Mouse (Mus musculus): ENCODE measurements around the gene Srebf2. TPM values are rescaled to one million over a fixed set of nuclear protein-coding genes. Genes with fewer than 3 reads are reported as not detected.
"Not testable (repeated sequence)": the region's sequence is repeated elsewhere in the genome, so short reads cannot be mapped to it uniquely, and the experiment has no call there.

The Srebf2 gene
- polyA plus RNA-seq (2012; rRNA removed), result 144 and 240 TPM in 2 replicates

DNA sequence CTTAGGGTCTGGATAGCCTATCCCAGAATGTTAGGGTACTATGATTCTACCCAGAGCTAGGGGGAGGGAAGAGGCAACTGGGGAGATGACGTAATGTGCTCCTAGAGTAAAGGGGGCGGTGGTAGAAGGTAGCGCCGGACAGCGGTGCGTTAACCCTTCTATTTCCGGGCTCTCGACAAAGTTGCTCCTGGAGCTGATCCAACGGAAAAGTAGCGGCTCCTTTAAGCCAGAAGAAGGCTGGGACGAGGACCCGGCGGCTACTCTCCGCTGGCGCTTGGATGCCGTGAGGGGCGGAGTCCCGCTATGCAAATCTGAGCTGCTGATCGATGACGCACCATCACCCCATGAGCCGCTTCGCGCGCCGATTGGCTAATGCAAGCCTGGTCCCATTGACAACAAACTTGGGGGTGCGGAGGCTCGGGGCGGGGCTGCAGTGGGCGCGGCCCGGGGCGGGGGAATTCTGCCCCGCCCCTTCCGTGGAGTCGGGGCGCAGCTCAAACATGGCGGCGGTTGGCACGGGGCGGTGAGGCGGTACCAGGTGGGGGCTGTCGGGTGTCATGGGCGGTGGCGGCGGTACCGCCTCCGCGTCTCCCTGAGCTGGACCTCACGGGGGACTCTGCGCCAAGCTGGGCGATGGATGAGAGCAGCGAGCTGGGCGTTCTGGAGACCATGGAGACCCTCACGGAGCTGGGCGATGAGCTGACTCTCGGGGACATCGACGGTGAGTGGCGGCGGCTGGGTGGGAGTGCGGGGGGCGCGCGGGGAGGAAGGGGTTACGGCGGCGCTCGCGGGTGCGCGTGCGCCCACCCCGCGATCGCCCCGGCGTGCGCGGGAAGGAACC lies at the start of gene Srebf2:
Gene Srebf2, plus strand, starts transcription at position 412 of the 841 bp plus-strand sequence.
- H3K4me1 ChIP-seq (ENCODE audit: control insufficient read depth, insufficient read depth, insufficient read length, low read length), result peaks cover 9% of the 10 kb centered on the region; the same call in 1 of the 2 replicates
- TF ChIP-seq CTCF (IDR thresholded peaks at IDR 0.05; ENCODE audit: extremely low read depth, insufficient read length, insufficient replicate concordance, low read depth, low read length), result no peak
- peak; percentile 88 for TF ChIP-seq POLR2A (IDR thresholded peaks at IDR 0.05; ENCODE audit: low read depth, low read length)
- 1% methylated on average over 79 of the region's 79 CpGs for WGBS

GRCm38 (mm10) chr15:82106953-82107555 lies 39.9 kb upstream of the Srebf2 start:
- no peak overlapping the region for H3K4me3 ChIP-seq (ENCODE audit: low read depth, low read length)
- H3K36me3 ChIP-seq (ENCODE audit: control insufficient read depth, insufficient read depth, low read length), result no peaks in the 10 kb centered on the region
- H3K27me3 ChIP-seq (ENCODE audit: control insufficient read depth, insufficient read depth, low read length), result peaks cover 8% of the 10 kb centered on the region; the same call in 1 of the 2 replicates
- WGBS, result 28% methylated on average over 8 of the region's 8 CpGs
- TF ChIP-seq CTCF (IDR thresholded peaks at IDR 0.05; ENCODE audit: extremely low read depth, insufficient read length, insufficient replicate concordance, low read depth, low read length) (peak; percentile 63; the same call in 1 of the 2 replicates), POLR2A (IDR thresholded peaks at IDR 0.05; ENCODE audit: low read depth, low read length) (no peak)
- H3K27ac ChIP-seq (ENCODE audit: insufficient read depth, low read depth, low read length), result no peak overlapping the region
- no peaks in the 10 kb centered on the region for H3K4me1 ChIP-seq (ENCODE audit: control insufficient read depth, insufficient read depth, insufficient read length, low read length)

More for the DNA sequence above, at the start of gene Srebf2:
- H3K4me3 ChIP-seq (ENCODE audit: low read depth, low read length), result peak within 1 kb of the TSS; percentile 82
- peak within 1 kb of the TSS; percentile 93 for H3K27ac ChIP-seq (ENCODE audit: insufficient read depth, low read depth, low read length)
- no peaks in the 10 kb centered on the region for H3K36me3 ChIP-seq (ENCODE audit: control insufficient read depth, insufficient read depth, low read length)
- H3K27me3 ChIP-seq (ENCODE audit: control insufficient read depth, insufficient read depth, low read length), result no peaks in the 10 kb centered on the region

DNA sequence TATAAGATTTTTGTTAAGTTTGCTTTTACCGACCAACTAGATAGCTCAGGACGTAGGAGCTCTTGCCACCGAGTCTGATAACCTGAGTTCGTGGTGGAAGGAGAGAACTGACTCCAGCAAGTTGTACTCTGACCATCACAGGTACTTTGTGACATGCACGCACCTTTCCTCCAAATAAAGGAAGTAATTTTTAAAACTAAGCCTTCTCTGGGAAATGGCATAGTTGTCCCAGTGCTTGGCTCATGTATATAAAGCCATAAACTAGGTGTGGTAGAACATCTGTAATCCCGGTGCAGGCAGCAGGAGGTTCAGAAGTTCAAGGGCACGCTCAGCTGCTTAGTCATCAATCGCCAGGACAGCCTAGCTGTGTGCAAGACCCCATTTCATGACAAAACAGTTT lies 26.4 kb upstream of the Srebf2 start:
- Histone ChIP-seq H3K27ac (ENCODE audit: insufficient read depth, low read depth, low read length) (peak overlapping the region; percentile 71), H3K4me1 (ENCODE audit: control insufficient read depth, insufficient read depth, insufficient read length, low read length) (peaks cover 9% of the 10 kb centered on the region), H3K4me3 (ENCODE audit: low read depth, low read length) (no peak overlapping the region), H3K27me3 (ENCODE audit: control insufficient read depth, insufficient read depth, low read length) (peaks cover 5% of the 10 kb centered on the region), H3K36me3 (ENCODE audit: control insufficient read depth, insufficient read depth, low read length) (no peaks in the 10 kb centered on the region)
- 23% methylated on average over 8 of the region's 8 CpGs for WGBS
- TF ChIP-seq POLR2A (IDR thresholded peaks at IDR 0.05; ENCODE audit: low read depth, low read length) (no peak), CTCF (IDR thresholded peaks at IDR 0.05; ENCODE audit: extremely low read depth, insufficient read length, insufficient replicate concordance, low read depth, low read length) (no peak)

DNA sequence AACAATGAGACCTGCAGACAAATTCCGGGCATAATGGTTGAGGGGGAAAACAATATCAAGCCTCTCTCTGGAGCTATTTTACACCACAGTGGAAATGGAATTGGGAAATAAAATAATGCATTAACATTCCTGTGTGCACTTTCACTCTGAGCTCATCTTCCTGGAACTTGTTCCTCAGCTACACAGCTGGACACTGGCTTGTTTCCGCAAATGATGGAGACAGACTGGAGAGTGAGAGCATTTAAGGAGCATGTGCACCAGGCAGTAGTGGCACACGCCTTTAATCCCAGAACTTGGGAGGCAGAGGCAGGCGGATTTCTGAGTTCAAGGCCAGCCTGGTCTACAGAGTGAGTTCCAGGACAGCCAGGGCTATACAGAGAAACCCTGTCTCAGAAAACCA lies 20.3 kb upstream of the Srebf2 start:
- peak overlapping the region; percentile 45; the same call in 1 of the 2 replicates for H3K27ac ChIP-seq (ENCODE audit: insufficient read depth, low read depth, low read length)
- H3K4me1 ChIP-seq (ENCODE audit: control insufficient read depth, insufficient read depth, insufficient read length, low read length); H3K27me3 ChIP-seq (ENCODE audit: control insufficient read depth, insufficient read depth, low read length); H3K4me3 ChIP-seq (ENCODE audit: low read depth, low read length); H3K36me3 ChIP-seq (ENCODE audit: control insufficient read depth, insufficient read depth, low read length): not testable (repeated sequence)
- 86% methylated on average over 4 of the region's 4 CpGs for WGBS

- Histone ChIP-seq H3K36me3 (ENCODE audit: control insufficient read depth, insufficient read depth, low read length) (peaks cover 10% of the 10 kb centered on the region; the same call in 1 of the 2 replicates), H3K27ac (ENCODE audit: insufficient read depth, low read depth, low read length) (peak within 1 kb of the TSS; percentile 62), H3K4me1 (ENCODE audit: control insufficient read depth, insufficient read depth, insufficient read length, low read length) (no peaks in the 10 kb centered on the region), H3K4me3 (ENCODE audit: low read depth, low read length) (peak within 1 kb of the TSS; percentile 90), H3K27me3 (ENCODE audit: control insufficient read depth, insufficient read depth, low read length) (no peaks in the 10 kb centered on the region)
- TF ChIP-seq CTCF (IDR thresholded peaks at IDR 0.05; ENCODE audit: extremely low read depth, insufficient read length, insufficient replicate concordance, low read depth, low read length) (no peak), POLR2A (IDR thresholded peaks at IDR 0.05; ENCODE audit: low read depth, low read length) (peak; percentile 74; the same call in 1 of the 2 replicates)
- WGBS, result under 1% methylated on average over 74 of the region's 74 CpGs
Observed at GRCm38 (mm10) chr15:82127426-82128374, 19.3 kb upstream of the Srebf2 start, which contains the start of gene Ccdc134. Gene Ccdc134 (plus strand): TSS chr15:82127922.

GRCm38 (mm10) chr15:82128398-82128797 lies 18.6 kb upstream of the Srebf2 start:
- Histone ChIP-seq H3K36me3 (ENCODE audit: control insufficient read depth, insufficient read depth, low read length) (peaks cover 12% of the 10 kb centered on the region; the same call in 1 of the 2 replicates), H3K4me1 (ENCODE audit: control insufficient read depth, insufficient read depth, insufficient read length, low read length) (no peaks in the 10 kb centered on the region), H3K4me3 (ENCODE audit: low read depth, low read length) (peak overlapping the region; percentile 90), H3K27ac (ENCODE audit: insufficient read depth, low read depth, low read length) (peak overlapping the region; percentile 62; the same call in 1 of the 2 replicates), H3K27me3 (ENCODE audit: control insufficient read depth, insufficient read depth, low read length) (no peaks in the 10 kb centered on the region)
- no peak for TF ChIP-seq CTCF (IDR thresholded peaks at IDR 0.05; ENCODE audit: extremely low read depth, insufficient read length, insufficient replicate concordance, low read depth, low read length)
- TF ChIP-seq POLR2A (IDR thresholded peaks at IDR 0.05; ENCODE audit: low read depth, low read length), result no peak
- 5% methylated on average over 5 of the region's 5 CpGs for WGBS
